Mouse (Mus musculus): Measurements from ENCODE around the gene Nlrp6.

GRCm38 (mm10) chr7:140974940-140975339, 54.2 kb downstream of the Nlrp6 start:
- TF ChIP-seq CTCF (IDR thresholded peaks at IDR 0.05; ENCODE audit: low read depth, low read length) (no peak), POLR2A (IDR thresholded peaks at IDR 0.05; ENCODE audit: insufficient read depth, low read length) (no peak)
